Mouse (Mus musculus): ENCODE results near the gene 1700016D06Rik. TPM values are rescaled to one million over a fixed set of nuclear protein-coding genes. Genes with fewer than 3 reads are reported as not detected.

The 1700016D06Rik gene
- polyA plus RNA-seq, 1 experiment: not detected

DNA sequence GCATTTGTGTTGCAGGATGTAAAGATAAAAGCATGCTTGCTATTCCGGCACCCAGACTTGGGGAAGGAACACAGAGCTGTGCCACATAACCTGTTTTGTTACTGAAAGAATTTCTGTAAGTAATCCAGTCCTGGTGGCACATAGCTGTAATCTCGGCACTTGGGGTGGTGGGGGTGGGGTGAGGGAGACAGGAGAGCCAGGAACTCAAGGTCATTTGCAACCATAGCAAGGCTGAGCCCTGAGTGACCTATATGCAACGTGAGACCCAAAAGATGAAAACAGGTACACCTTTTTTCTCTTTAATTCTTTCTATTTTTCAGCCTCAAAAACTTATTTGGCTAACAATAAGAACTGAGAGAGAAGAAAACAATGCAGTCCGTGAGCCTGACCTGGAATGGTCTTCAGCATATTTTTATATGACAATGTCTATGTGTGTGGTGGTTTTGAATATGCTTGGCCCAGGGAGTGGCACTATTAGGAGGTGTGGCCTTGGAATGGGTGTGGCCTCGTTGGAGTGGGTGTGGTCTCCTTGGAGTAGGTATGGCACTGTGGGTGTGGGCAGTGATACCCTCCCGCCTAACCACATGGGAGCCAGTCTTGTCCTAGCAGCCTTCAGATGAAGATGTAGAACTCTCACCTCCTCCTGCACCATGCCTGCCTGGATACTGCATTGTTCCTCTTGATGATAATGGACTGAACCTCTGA is 4.0 kb upstream of the 1700016D06Rik start:
- Histone ChIP-seq H3K4me1 (replicated peaks; ENCODE audit: control insufficient read depth, insufficient read depth, low read length) (no peaks in the 10 kb centered on the region), H3K4me3 (ENCODE audit: control insufficient read depth, insufficient read depth, low read length) (no peak overlapping the region), H3K27me3 (ENCODE audit: control insufficient read depth, insufficient read depth, low read length) (no peaks in the 10 kb centered on the region; the same call in 1 of the 2 replicates), H3K27ac (ENCODE audit: control insufficient read depth, insufficient read depth, low read length) (no peak overlapping the region), H3K36me3 (ENCODE audit: control insufficient read depth, insufficient read depth, low read length) (no peaks in the 10 kb centered on the region)
- DNase-seq: no peak
- WGBS: 73% methylated on average over 6 of the region's 6 CpGs
- TF ChIP-seq POLR2A (IDR thresholded peaks at IDR 0.05; ENCODE audit: control insufficient read depth, extremely low read depth, insufficient read depth, low read length, poor library complexity): no peak
- no peak for TF ChIP-seq CTCF (IDR thresholded peaks at IDR 0.05; ENCODE audit: borderline replicate concordance, control insufficient read depth, extremely low read depth, insufficient read depth, low read length, poor library complexity)

DNA sequence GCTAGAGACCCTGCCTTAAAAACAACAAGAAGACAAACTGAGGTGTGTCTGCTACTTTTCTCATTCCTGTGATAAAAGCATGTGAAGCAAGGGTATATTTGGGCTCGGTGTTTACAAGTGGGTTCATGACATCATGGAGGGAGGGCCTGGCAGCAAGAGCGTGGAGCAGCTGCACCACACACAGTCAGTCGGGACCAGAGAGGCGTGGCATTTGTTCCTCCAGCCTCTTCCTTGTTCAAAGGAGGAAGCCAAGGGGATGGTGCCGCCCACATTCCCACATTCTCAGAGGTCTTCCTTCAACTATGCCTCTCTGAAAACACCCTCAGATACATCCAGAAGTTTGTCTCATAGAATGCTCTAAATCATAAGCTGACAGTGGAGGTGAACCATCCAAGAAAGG is 2.9 kb upstream of the 1700016D06Rik start:
- Histone ChIP-seq H3K27me3 (ENCODE audit: control insufficient read depth, insufficient read depth, low read length) (no peaks in the 10 kb centered on the region; the same call in 1 of the 2 replicates), H3K4me3 (ENCODE audit: control insufficient read depth, insufficient read depth, low read length) (no peak overlapping the region), H3K4me1 (replicated peaks; ENCODE audit: control insufficient read depth, insufficient read depth, low read length) (no peaks in the 10 kb centered on the region), H3K36me3 (ENCODE audit: control insufficient read depth, insufficient read depth, low read length) (no peaks in the 10 kb centered on the region), H3K27ac (ENCODE audit: control insufficient read depth, insufficient read depth, low read length) (no peak overlapping the region)
- no peak for DNase-seq
- no peak for TF ChIP-seq POLR2A (IDR thresholded peaks at IDR 0.05; ENCODE audit: control insufficient read depth, extremely low read depth, insufficient read depth, low read length, poor library complexity)
- no peak for TF ChIP-seq CTCF (IDR thresholded peaks at IDR 0.05; ENCODE audit: borderline replicate concordance, control insufficient read depth, extremely low read depth, insufficient read depth, low read length, poor library complexity)
- 84% methylated on average over 5 of the region's 5 CpGs for WGBS

DNA sequence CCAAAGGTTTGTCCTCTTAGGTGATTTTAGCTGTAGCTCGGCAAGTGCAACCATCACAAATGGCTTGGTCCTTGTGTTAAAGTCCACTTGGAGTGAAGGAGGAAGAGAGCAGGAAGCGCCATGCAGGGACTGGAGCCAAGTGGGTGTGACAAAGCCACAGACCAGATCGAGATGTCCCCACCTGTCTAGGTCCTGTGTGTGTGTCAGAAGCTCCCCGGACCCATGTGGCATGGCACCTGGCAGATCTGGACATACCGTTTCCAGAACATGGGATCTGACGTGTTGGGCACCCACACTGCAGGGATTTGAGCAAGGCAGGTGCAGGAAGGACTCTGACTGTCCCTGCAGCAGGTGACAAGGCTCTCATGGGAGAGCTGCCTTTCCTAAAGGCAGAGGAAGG is 565 bp upstream of the 1700016D06Rik start:
- Histone ChIP-seq H3K4me1 (replicated peaks; ENCODE audit: control insufficient read depth, insufficient read depth, low read length) (no peaks in the 10 kb centered on the region), H3K36me3 (ENCODE audit: control insufficient read depth, insufficient read depth, low read length) (no peaks in the 10 kb centered on the region), H3K4me3 (ENCODE audit: control insufficient read depth, insufficient read depth, low read length) (no peak overlapping the region), H3K27ac (ENCODE audit: control insufficient read depth, insufficient read depth, low read length) (no peak overlapping the region), H3K27me3 (ENCODE audit: control insufficient read depth, insufficient read depth, low read length) (no peaks in the 10 kb centered on the region; the same call in 1 of the 2 replicates)
- WGBS: 55% methylated on average over 6 of the region's 6 CpGs
- no peak for TF ChIP-seq POLR2A (IDR thresholded peaks at IDR 0.05; ENCODE audit: control insufficient read depth, extremely low read depth, insufficient read depth, low read length, poor library complexity)
- no peak for TF ChIP-seq CTCF (IDR thresholded peaks at IDR 0.05; ENCODE audit: borderline replicate concordance, control insufficient read depth, extremely low read depth, insufficient read depth, low read length, poor library complexity)
- DNase-seq: no peak

DNA sequence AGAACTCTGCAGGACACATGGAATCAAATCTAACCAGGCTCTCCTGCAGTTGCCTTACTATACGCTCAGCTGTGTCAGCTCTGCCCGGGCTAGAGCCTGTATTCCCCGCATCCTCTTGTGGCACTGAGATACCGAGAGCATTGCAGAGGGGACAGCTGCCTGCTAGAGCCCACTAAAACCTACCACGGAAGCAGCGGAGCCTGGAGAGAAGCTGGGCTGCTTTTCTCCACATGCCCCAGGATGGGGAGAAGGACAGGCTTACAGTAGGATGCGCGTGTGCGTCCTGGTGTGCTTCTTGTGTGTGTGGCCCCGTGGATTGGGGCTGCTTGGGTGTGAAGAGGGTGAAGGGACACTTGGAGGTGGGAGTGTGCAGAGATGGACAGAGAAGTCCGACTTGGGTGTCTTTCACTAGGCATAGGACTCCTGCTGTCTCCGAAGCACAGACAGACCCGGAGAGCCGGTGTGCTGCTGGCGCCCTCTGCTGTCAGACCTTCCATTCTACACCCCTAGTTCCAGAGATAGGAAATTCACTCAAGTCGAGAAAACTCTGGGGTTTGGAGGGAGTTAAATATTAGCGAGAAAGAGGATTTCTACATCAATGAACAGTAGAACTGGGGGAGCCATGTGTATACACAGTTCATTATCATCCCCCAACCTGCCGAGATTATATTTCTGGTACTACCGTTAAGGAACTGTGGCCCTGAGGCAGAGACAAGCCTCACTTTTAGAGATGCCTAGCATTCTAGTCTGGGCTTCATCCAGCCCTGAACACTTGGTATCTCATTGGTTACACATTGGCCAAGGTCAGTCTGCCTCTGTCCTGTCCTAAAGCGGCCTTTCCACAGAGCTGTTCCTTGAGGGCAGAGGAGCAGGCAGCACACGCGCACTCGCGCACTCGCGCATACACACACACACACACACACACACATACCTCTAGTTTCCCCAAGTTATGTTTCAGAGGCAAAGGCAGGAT is 517 bp downstream of the 1700016D06Rik start:
- H3K4me3 ChIP-seq (ENCODE audit: control insufficient read depth, insufficient read depth, low read length): no peak overlapping the region
- no peaks in the 10 kb centered on the region for H3K4me1 ChIP-seq (replicated peaks; ENCODE audit: control insufficient read depth, insufficient read depth, low read length)
- TF ChIP-seq CTCF (IDR thresholded peaks at IDR 0.05; ENCODE audit: borderline replicate concordance, control insufficient read depth, extremely low read depth, insufficient read depth, low read length, poor library complexity): peak; percentile 85; the same call in 1 of the 2 replicates
- TF ChIP-seq POLR2A (IDR thresholded peaks at IDR 0.05; ENCODE audit: control insufficient read depth, extremely low read depth, insufficient read depth, low read length, poor library complexity): no peak
- no peaks in the 10 kb centered on the region for H3K36me3 ChIP-seq (ENCODE audit: control insufficient read depth, insufficient read depth, low read length)
- no peaks in the 10 kb centered on the region; the same call in 1 of the 2 replicates for H3K27me3 ChIP-seq (ENCODE audit: control insufficient read depth, insufficient read depth, low read length)
- peak; percentile 73 for DNase-seq
- 38% methylated on average over 26 of the region's 26 CpGs for WGBS
- H3K27ac ChIP-seq (ENCODE audit: control insufficient read depth, insufficient read depth, low read length): no peak overlapping the region

- TF ChIP-seq CTCF (IDR thresholded peaks at IDR 0.05; ENCODE audit: borderline replicate concordance, control insufficient read depth, extremely low read depth, insufficient read depth, low read length, poor library complexity) (no peak), POLR2A (IDR thresholded peaks at IDR 0.05; ENCODE audit: control insufficient read depth, extremely low read depth, insufficient read depth, low read length, poor library complexity) (no peak)
- no peak overlapping the region for H3K4me3 ChIP-seq (ENCODE audit: control insufficient read depth, insufficient read depth, low read length)
- WGBS: 68% methylated on average over 5 of the region's 5 CpGs
Observed at GRCm38 (mm10) chr8:11699442-11700001, 1.3 kb downstream of the 1700016D06Rik start.

DNA sequence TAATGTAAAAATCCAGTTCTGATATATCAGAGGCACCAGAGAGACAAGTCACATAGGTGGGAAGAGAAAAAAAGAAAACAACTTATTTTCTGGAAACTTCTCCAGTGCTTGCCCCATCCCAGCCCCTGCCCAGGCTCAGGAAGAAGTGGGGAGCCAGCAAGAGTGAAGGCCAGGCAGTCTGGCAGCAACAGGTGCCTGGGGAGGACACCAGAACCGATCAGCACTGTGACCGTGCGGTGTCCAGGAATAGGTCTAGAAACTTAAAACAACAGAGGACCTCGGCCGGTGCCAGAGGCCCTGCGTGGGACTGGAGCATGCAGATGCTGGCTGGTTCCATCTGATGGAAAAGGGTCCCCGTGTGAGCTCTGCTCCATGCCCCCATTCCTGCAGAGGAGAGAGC is 3.4 kb downstream of the 1700016D06Rik start:
- H3K4me1 ChIP-seq (replicated peaks; ENCODE audit: control insufficient read depth, insufficient read depth, low read length): no peaks in the 10 kb centered on the region
- no peak overlapping the region for H3K4me3 ChIP-seq (ENCODE audit: control insufficient read depth, insufficient read depth, low read length)
- WGBS: 90% methylated on average over 7 of the region's 7 CpGs
- H3K36me3 ChIP-seq (ENCODE audit: control insufficient read depth, insufficient read depth, low read length): no peaks in the 10 kb centered on the region
- H3K27ac ChIP-seq (ENCODE audit: control insufficient read depth, insufficient read depth, low read length): no peak overlapping the region
- no peaks in the 10 kb centered on the region; the same call in 1 of the 2 replicates for H3K27me3 ChIP-seq (ENCODE audit: control insufficient read depth, insufficient read depth, low read length)
- DNase-seq: no peak
- no peak for TF ChIP-seq POLR2A (IDR thresholded peaks at IDR 0.05; ENCODE audit: control insufficient read depth, extremely low read depth, insufficient read depth, low read length, poor library complexity)
- TF ChIP-seq CTCF (IDR thresholded peaks at IDR 0.05; ENCODE audit: borderline replicate concordance, control insufficient read depth, extremely low read depth, insufficient read depth, low read length, poor library complexity): no peak

More at GRCm38 (mm10) chr8:11699442-11700001, 1.3 kb downstream of the 1700016D06Rik start:
- Histone ChIP-seq H3K27me3 (ENCODE audit: control insufficient read depth, insufficient read depth, low read length) (no peaks in the 10 kb centered on the region; the same call in 1 of the 2 replicates), H3K36me3 (ENCODE audit: control insufficient read depth, insufficient read depth, low read length) (no peaks in the 10 kb centered on the region), H3K4me1 (replicated peaks; ENCODE audit: control insufficient read depth, insufficient read depth, low read length) (no peaks in the 10 kb centered on the region), H3K27ac (ENCODE audit: control insufficient read depth, insufficient read depth, low read length) (no peak overlapping the region)
- DNase-seq: no peak

All from thymus, adult 2 months (tissue).